Mouse (Mus musculus): ENCODE measurements around the gene Psma7.

DNA sequence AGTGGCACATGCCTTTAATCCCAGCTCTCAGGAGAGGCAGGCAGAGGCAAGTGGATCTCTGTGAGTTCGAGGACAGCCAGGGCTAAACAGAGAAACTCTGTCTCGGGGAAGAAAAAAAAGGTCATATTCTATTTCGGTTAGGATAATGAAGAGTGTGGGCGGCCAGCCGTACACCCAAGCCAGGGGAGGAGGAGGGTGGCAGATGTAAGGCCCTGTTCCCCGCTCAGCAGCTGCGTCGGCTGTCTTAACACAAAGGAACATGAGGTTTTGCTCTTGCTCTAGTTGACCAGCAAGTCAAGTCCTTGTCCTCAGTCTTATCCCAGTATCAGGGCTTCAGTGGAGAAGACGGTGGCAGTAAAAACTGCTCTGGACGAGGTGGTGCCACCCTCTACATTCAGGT lies 40.8 kb upstream of the Psma7 start:
- TF ChIP-seq POLR2A (IDR thresholded peaks at IDR 0.05; ENCODE audit: control insufficient read depth, low read depth, low read length) (no peak), CTCF (IDR thresholded peaks at IDR 0.05; ENCODE audit: control insufficient read depth, insufficient read depth, insufficient replicate concordance, low read depth, low read length) (no peak)
